Mouse (Mus musculus): ENCODE measurements around the gene Olfr1276. TPM values are rescaled to one million over a fixed set of nuclear protein-coding genes. Genes with fewer than 3 reads are reported as not detected.

The Olfr1276 gene
- polyA plus RNA-seq (2012; ENCODE audit: insufficient read depth, low replicate concordance): 1.2 TPM in 1 of 2 replicates, not detected in the other

GRCm38 (mm10) chr2:111254216-111254615 is at the start of gene Olfr1276:
Olfr1276 (plus strand) TSS chr2:111254516.
- Histone ChIP-seq H3K4me1 (no peaks in the 10 kb centered on the region), H3K36me3 (replicated peaks; ENCODE audit: low read length) (no peaks in the 10 kb centered on the region), H3K27me3 (replicated peaks) (no peaks in the 10 kb centered on the region), H3K9me3 (no peaks in the 10 kb centered on the region), H3K4me3 (replicated peaks) (no peak within 1 kb of the TSS)
- TF ChIP-seq GATA1 (IDR thresholded peaks at IDR 0.05; ENCODE audit: borderline replicate concordance, low read length) (no peak), FLI1 (IDR thresholded peaks at IDR 0.05; ENCODE audit: low read length) (no peak)

GRCm38 (mm10) chr2:111229502-111229901 is 24.8 kb upstream of the Olfr1276 start, which contains the start of gene 4930430A15Rik:
4930430A15Rik (minus strand) TSS chr2:111229602.
- Histone ChIP-seq H3K4me3 (replicated peaks) (no peak within 1 kb of the TSS), H3K9me3 (peaks cover 7% of the 10 kb centered on the region; the same call in 1 of the 2 replicates), H3K4me1 (no peaks in the 10 kb centered on the region), H3K27me3 (replicated peaks) (no peaks in the 10 kb centered on the region), H3K36me3 (replicated peaks; ENCODE audit: low read length) (no peaks in the 10 kb centered on the region)
- TF ChIP-seq FLI1 (IDR thresholded peaks at IDR 0.05; ENCODE audit: low read length) (no peak), GATA1 (IDR thresholded peaks at IDR 0.05; ENCODE audit: borderline replicate concordance, low read length) (no peak)

GRCm38 (mm10) chr2:111235186-111235585 is 19.1 kb upstream of the Olfr1276 start, which contains the start of gene Olfr1275:
Olfr1275 (minus strand) TSS chr2:111235286.
- Histone ChIP-seq H3K4me1 (no peaks in the 10 kb centered on the region), H3K9me3 (no peaks in the 10 kb centered on the region; the same call in 1 of the 2 replicates), H3K4me3 (replicated peaks) (no peak within 1 kb of the TSS), H3K27me3 (replicated peaks) (no peaks in the 10 kb centered on the region), H3K36me3 (replicated peaks; ENCODE audit: low read length) (no peaks in the 10 kb centered on the region)
- no peak for TF ChIP-seq GATA1 (IDR thresholded peaks at IDR 0.05; ENCODE audit: borderline replicate concordance, low read length)
- no peak for TF ChIP-seq FLI1 (IDR thresholded peaks at IDR 0.05; ENCODE audit: low read length)

GRCm38 (mm10) chr2:111274006-111274405 is 19.7 kb downstream of the Olfr1276 start, which contains the start of gene Olfr1277:
Olfr1277 (minus strand) TSS chr2:111274106.
- H3K4me3 ChIP-seq (replicated peaks): no peak within 1 kb of the TSS
- TF ChIP-seq FLI1 (IDR thresholded peaks at IDR 0.05; ENCODE audit: low read length) (no peak), GATA1 (IDR thresholded peaks at IDR 0.05; ENCODE audit: borderline replicate concordance, low read length) (no peak)
- H3K27me3 ChIP-seq (replicated peaks): no peaks in the 10 kb centered on the region
- no peaks in the 10 kb centered on the region for H3K36me3 ChIP-seq (replicated peaks; ENCODE audit: low read length)
- no peaks in the 10 kb centered on the region for H3K4me1 ChIP-seq
- H3K9me3 ChIP-seq: no peaks in the 10 kb centered on the region

GRCm38 (mm10) chr2:111289836-111290235 is 35.5 kb downstream of the Olfr1276 start, which contains the start of gene Olfr1278:
Olfr1278 (plus strand) TSS chr2:111290136.
- Histone ChIP-seq H3K4me3 (replicated peaks) (no peak within 1 kb of the TSS), H3K36me3 (replicated peaks; ENCODE audit: low read length) (no peaks in the 10 kb centered on the region), H3K27me3 (replicated peaks) (no peaks in the 10 kb centered on the region), H3K9me3 (no peaks in the 10 kb centered on the region), H3K4me1 (no peaks in the 10 kb centered on the region)
- no peak for TF ChIP-seq FLI1 (IDR thresholded peaks at IDR 0.05; ENCODE audit: low read length)
- no peak for TF ChIP-seq GATA1 (IDR thresholded peaks at IDR 0.05; ENCODE audit: borderline replicate concordance, low read length)

GRCm38 (mm10) chr2:111298541-111298940 is 44.2 kb downstream of the Olfr1276 start:
- TF ChIP-seq FLI1 (IDR thresholded peaks at IDR 0.05; ENCODE audit: low read length): no peak
- TF ChIP-seq GATA1 (IDR thresholded peaks at IDR 0.05; ENCODE audit: borderline replicate concordance, low read length): no peak
- Histone ChIP-seq H3K4me3 (replicated peaks) (no peak overlapping the region), H3K27me3 (replicated peaks) (no peaks in the 10 kb centered on the region), H3K4me1 (no peaks in the 10 kb centered on the region), H3K36me3 (replicated peaks; ENCODE audit: low read length) (no peaks in the 10 kb centered on the region), H3K9me3 (no peaks in the 10 kb centered on the region)

GRCm38 (mm10) chr2:111300374-111300773 is 46.1 kb downstream of the Olfr1276 start, which contains the start of gene Olfr1279:
Olfr1279 (plus strand) TSS chr2:111300635.
- Histone ChIP-seq H3K4me3 (replicated peaks) (no peak within 1 kb of the TSS), H3K4me1 (no peaks in the 10 kb centered on the region), H3K27me3 (replicated peaks) (no peaks in the 10 kb centered on the region), H3K9me3 (no peaks in the 10 kb centered on the region), H3K36me3 (replicated peaks; ENCODE audit: low read length) (no peaks in the 10 kb centered on the region)
- TF ChIP-seq GATA1 (IDR thresholded peaks at IDR 0.05; ENCODE audit: borderline replicate concordance, low read length): no peak
- no peak for TF ChIP-seq FLI1 (IDR thresholded peaks at IDR 0.05; ENCODE audit: low read length)

Other genes with a start within 250 kb of the Olfr1276 start
- not detected in 2 replicates for gene Gm13941, start 148.5 kb upstream of the Olfr1276 start, polyA plus RNA-seq (2012; ENCODE audit: insufficient read depth, low replicate concordance)
- gene Gm15130, start 101.6 kb upstream of the Olfr1276 start, polyA plus RNA-seq (2012; ENCODE audit: insufficient read depth, low replicate concordance): not detected in 2 replicates
- gene 4930430A15Rik, start 24.9 kb upstream of the Olfr1276 start, polyA plus RNA-seq (2012; ENCODE audit: insufficient read depth, low replicate concordance): not detected in 2 replicates
- gene Olfr1275, start 19.2 kb upstream of the Olfr1276 start, polyA plus RNA-seq (2012; ENCODE audit: insufficient read depth, low replicate concordance): not detected in 2 replicates
- not detected in 2 replicates for gene Olfr1277, start 19.6 kb downstream of the Olfr1276 start, polyA plus RNA-seq (2012; ENCODE audit: insufficient read depth, low replicate concordance)
- not detected in 2 replicates for gene Olfr1278, start 35.6 kb downstream of the Olfr1276 start, polyA plus RNA-seq (2012; ENCODE audit: insufficient read depth, low replicate concordance)
- gene Olfr1279, start 46.1 kb downstream of the Olfr1276 start, polyA plus RNA-seq (2012; ENCODE audit: insufficient read depth, low replicate concordance): not detected in 2 replicates
- gene Olfr1280, start 59.5 kb downstream of the Olfr1276 start, polyA plus RNA-seq (2012; ENCODE audit: insufficient read depth, low replicate concordance): not detected in 2 replicates
- gene Olfr1281, start 72.0 kb downstream of the Olfr1276 start, polyA plus RNA-seq (2012; ENCODE audit: insufficient read depth, low replicate concordance): not detected in 2 replicates
- gene Olfr1282, start 81.6 kb downstream of the Olfr1276 start, polyA plus RNA-seq (2012; ENCODE audit: insufficient read depth, low replicate concordance): not detected in 2 replicates
- not detected in 2 replicates for gene Olfr1283, start 112.3 kb downstream of the Olfr1276 start, polyA plus RNA-seq (2012; ENCODE audit: insufficient read depth, low replicate concordance)
- gene Olfr1284, start 121.0 kb downstream of the Olfr1276 start, polyA plus RNA-seq (2012; ENCODE audit: insufficient read depth, low replicate concordance): not detected in 2 replicates
- gene Olfr1286, start 168.6 kb downstream of the Olfr1276 start, polyA plus RNA-seq (2012; ENCODE audit: insufficient read depth, low replicate concordance): not detected in 2 replicates
- gene Olfr1287, start 194.6 kb downstream of the Olfr1276 start, polyA plus RNA-seq (2012; ENCODE audit: insufficient read depth, low replicate concordance): not detected in 2 replicates
- gene Olfr1288, start 219.6 kb downstream of the Olfr1276 start, polyA plus RNA-seq (2012; ENCODE audit: insufficient read depth, low replicate concordance): not detected in 2 replicates
- gene Olfr1289, start 226.3 kb downstream of the Olfr1276 start, polyA plus RNA-seq (2012; ENCODE audit: insufficient read depth, low replicate concordance): not detected in 2 replicates
- not detected in 2 replicates for gene Olfr1290, start 239.3 kb downstream of the Olfr1276 start, polyA plus RNA-seq (2012; ENCODE audit: insufficient read depth, low replicate concordance)
- gene Olfr1291-ps1, start 242.7 kb downstream of the Olfr1276 start, polyA plus RNA-seq (2012; ENCODE audit: insufficient read depth, low replicate concordance): not detected in 2 replicates

Measured in megakaryocyte, embryonic 14.5 days (primary cell).